Comparison of ENCODE assay signal across 8 mouse cellular contexts in the genomic region with DNA sequence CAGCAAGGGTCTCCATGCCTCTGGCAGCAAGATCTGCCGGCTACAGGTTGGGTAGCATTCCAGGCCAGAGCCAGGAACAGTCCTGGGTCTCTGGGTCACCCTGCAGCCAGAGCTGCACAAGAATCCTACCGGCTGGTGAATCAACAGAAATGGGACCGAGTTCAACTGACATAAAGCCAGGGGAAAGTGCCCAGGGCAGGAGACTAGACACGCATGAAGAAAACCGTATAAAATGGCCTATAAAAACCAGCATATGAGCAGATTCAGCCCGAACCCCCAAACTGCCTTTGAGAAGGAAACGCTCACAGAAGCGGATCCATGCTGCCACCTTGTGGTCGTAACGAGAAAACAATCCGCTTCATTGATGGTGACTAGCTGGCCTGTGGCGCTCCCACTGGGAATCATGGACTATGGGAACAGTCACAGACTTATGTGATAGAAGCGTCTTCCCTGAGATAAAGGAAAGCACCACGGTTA. TPM values are rescaled to one million over a fixed set of nuclear protein-coding genes. Genes with fewer than 3 reads are reported as not detected.
DNase-seq lines count a peak whose midpoint lies in the region; ATAC-seq lines count a peak whose summit lies in the region.

No protein-coding gene starts in this region.

- H3K4me3 ChIP-seq in embryonic facial prominence, embryonic 12.5 days: no peak overlapping the region
- H3K4me3 ChIP-seq in limb, embryonic 10.5 days: peak overlapping the region; percentile 30
- no peak overlapping the region for H3K4me3 ChIP-seq in midbrain, embryonic 12.5 days

- DNase-seq in 3T3-L1 (ENCODE audit: low read depth, low spot score): peak; percentile 93
- peak; percentile 73 to 81 for DNase-seq in adrenal gland, postnatal 36 days
- peak; percentile 67 to 85 for DNase-seq in heart, adult 18-20 months
- peak; percentile 85 for DNase-seq in kidney, adult 18-20 months
- peak; percentile 82 for DNase-seq in limb, embryonic 10.5 days (ENCODE audit: low spot score)
- DNase-seq in skeletal muscle tissue, adult 2 months (ENCODE audit: low read depth, low spot score): peak; percentile 42

- ATAC-seq in embryonic facial prominence, embryonic 12.5 days (ENCODE audit: insufficient number of reproducible peaks, insufficient read depth, low FRiP score, low TSS enrichment): no peak
- ATAC-seq in midbrain, embryonic 12.5 days (ENCODE audit: low FRiP score, low read depth): 0 out of 2 replicates have a peak, but pooled peaks have one; percentile 23

- no peak overlapping the region for H3K27ac ChIP-seq in embryonic facial prominence, embryonic 12.5 days
- H3K27ac ChIP-seq in limb, embryonic 10.5 days: peak overlapping the region; percentile 42; the same call in 1 of the 2 replicates
- H3K27ac ChIP-seq in midbrain, embryonic 12.5 days (replicated peaks): no peak overlapping the region

- H3K4me2 ChIP-seq in embryonic facial prominence, embryonic 12.5 days (replicated peaks): peak overlapping the region; percentile 35
- peak overlapping the region; percentile 28; the same call in 1 of the 2 replicates for H3K4me2 ChIP-seq in midbrain, embryonic 12.5 days (replicated peaks)

- H3K27me3 ChIP-seq in embryonic facial prominence, embryonic 12.5 days: no peaks in the 10 kb centered on the region
- no peaks in the 10 kb centered on the region for H3K27me3 ChIP-seq in limb, embryonic 10.5 days (ENCODE audit: low read depth, poor library complexity, severe bottlenecking)
- H3K27me3 ChIP-seq in midbrain, embryonic 12.5 days: no peaks in the 10 kb centered on the region; the same call in 1 of the 2 replicates

- no peaks in the 10 kb centered on the region for H3K36me3 ChIP-seq in embryonic facial prominence, embryonic 12.5 days
- H3K36me3 ChIP-seq in limb, embryonic 10.5 days: no peaks in the 10 kb centered on the region
- H3K36me3 ChIP-seq in midbrain, embryonic 12.5 days: no peaks in the 10 kb centered on the region

- no peak overlapping the region for H3K9ac ChIP-seq in embryonic facial prominence, embryonic 12.5 days
- H3K9ac ChIP-seq in midbrain, embryonic 12.5 days (replicated peaks): peak overlapping the region; percentile 32; the same call in 1 of the 2 replicates

- WGBS in embryonic facial prominence, embryonic 12.5 days: 5% methylated on average over 14 of the region's 14 CpGs
- 5% methylated on average over 14 of the region's 14 CpGs for WGBS in limb, embryonic 10.5 days
- WGBS in midbrain, embryonic 12.5 days: 5% methylated on average over 14 of the region's 14 CpGs

- no peaks in the 10 kb centered on the region for H3K4me1 ChIP-seq in embryonic facial prominence, embryonic 12.5 days
- H3K4me1 ChIP-seq in limb, embryonic 10.5 days: 0 out of 2 replicates have a peak, but pooled peaks cover 3% of the 10 kb centered on the region
- H3K4me1 ChIP-seq in midbrain, embryonic 12.5 days: peaks cover 3% of the 10 kb centered on the region; the same call in 1 of the 2 replicates

- no peaks in the 10 kb centered on the region for H3K9me3 ChIP-seq in embryonic facial prominence, embryonic 12.5 days
- H3K9me3 ChIP-seq in limb, embryonic 10.5 days (replicated peaks): no peaks in the 10 kb centered on the region
- H3K9me3 ChIP-seq in midbrain, embryonic 12.5 days: no peaks in the 10 kb centered on the region

RNA-seq across cellular contexts. Expression of a gene that starts 15.4 kb away (rescaled TPM):
- 1 to 10 TPM in 1 of 2 experiments, under 1 TPM in 1; 0.23 to 1.0 TPM for total RNA-seq in adrenal gland, postnatal 36 days (2021)
- polyA plus RNA-seq in embryonic facial prominence, embryonic 12.5 days (2016; fragmentation: Nextera tagmentation; extraction: Ambion mirVana): 1.1 and 1.6 TPM in 2 replicates
- 1 to 10 TPM; 2.2 to 3.5 TPM for total RNA-seq in heart, adult 18-20 months (2021)
- polyA plus RNA-seq in limb, embryonic 10.5 days (2016; fragmentation: Nextera tagmentation; extraction: Ambion mirVana): 1.0 and 1.2 TPM in 2 replicates
- polyA plus RNA-seq in midbrain, embryonic 12.5 days (2016; fragmentation: Nextera tagmentation; extraction: Ambion mirVana): 1.4 and 2.5 TPM in 2 replicates

RNA-seq across cellular contexts. Expression of a gene that starts 30.0 kb away (rescaled TPM):
- 10 to 100 TPM; 42.0 to 42.9 TPM for total RNA-seq in adrenal gland, postnatal 36 days (2021)
- 85.2 and 93.3 TPM in 2 replicates for polyA plus RNA-seq in embryonic facial prominence, embryonic 12.5 days (2016; fragmentation: Nextera tagmentation; extraction: Ambion mirVana)
- 10 to 100 TPM; 74.8 to 79.2 TPM for total RNA-seq in heart, adult 18-20 months (2021)
- polyA plus RNA-seq in limb, embryonic 10.5 days (2016; fragmentation: Nextera tagmentation; extraction: Ambion mirVana): 84.2 and 87.2 TPM in 2 replicates
- polyA plus RNA-seq in midbrain, embryonic 12.5 days (2016; fragmentation: Nextera tagmentation; extraction: Ambion mirVana): 81.7 and 83.7 TPM in 2 replicates

RNA-seq across cellular contexts. Expression of a gene that starts 30.0 kb away (rescaled TPM):
- 10 to 100 TPM; 52.8 to 57.9 TPM for total RNA-seq in adrenal gland, postnatal 36 days (2021)
- polyA plus RNA-seq in embryonic facial prominence, embryonic 12.5 days (2016; fragmentation: Nextera tagmentation; extraction: Ambion mirVana): 146 and 150 TPM in 2 replicates
- 10 to 100 TPM; 24.8 to 26.4 TPM for total RNA-seq in heart, adult 18-20 months (2021)
- polyA plus RNA-seq in limb, embryonic 10.5 days (2016; fragmentation: Nextera tagmentation; extraction: Ambion mirVana): 143 and 147 TPM in 2 replicates
- polyA plus RNA-seq in midbrain, embryonic 12.5 days (2016; fragmentation: Nextera tagmentation; extraction: Ambion mirVana): 131 and 135 TPM in 2 replicates

RNA-seq across cellular contexts. Expression of a gene that starts 39.7 kb away (rescaled TPM):
- not detected for total RNA-seq in adrenal gland, postnatal 36 days (2021)
- 0.28 and 0.56 TPM in 2 replicates for polyA plus RNA-seq in embryonic facial prominence, embryonic 12.5 days (2016; fragmentation: Nextera tagmentation; extraction: Ambion mirVana)
- total RNA-seq in heart, adult 18-20 months (2021): under 1 TPM in 1 of 2 experiments, not detected in 1; 0.08 TPM
- 0.06 and 0.18 TPM in 2 replicates for polyA plus RNA-seq in limb, embryonic 10.5 days (2016; fragmentation: Nextera tagmentation; extraction: Ambion mirVana)
- 0.10 and 0.22 TPM in 2 replicates for polyA plus RNA-seq in midbrain, embryonic 12.5 days (2016; fragmentation: Nextera tagmentation; extraction: Ambion mirVana)

Comparison
In these comparisons a context has a peak if more than half of its experiments do, and no peak if none do; other contexts are left out.
1. DNase-seq: peak in every context shown above with its lines; median percentile 93 in 3T3-L1; 85 in kidney, adult 18-20 months; 82 in limb, embryonic 10.5 days; 77 in adrenal gland, postnatal 36 days; 76 in heart, adult 18-20 months; 42 in skeletal muscle tissue, adult 2 months.